Mouse (Mus musculus): ENCODE data around the gene Tex264.
"Not testable (repeated sequence)": the region's sequence is repeated elsewhere in the genome, so short reads cannot be mapped to it uniquely, and the experiment has no call there.

Tex264 gene

DNA sequence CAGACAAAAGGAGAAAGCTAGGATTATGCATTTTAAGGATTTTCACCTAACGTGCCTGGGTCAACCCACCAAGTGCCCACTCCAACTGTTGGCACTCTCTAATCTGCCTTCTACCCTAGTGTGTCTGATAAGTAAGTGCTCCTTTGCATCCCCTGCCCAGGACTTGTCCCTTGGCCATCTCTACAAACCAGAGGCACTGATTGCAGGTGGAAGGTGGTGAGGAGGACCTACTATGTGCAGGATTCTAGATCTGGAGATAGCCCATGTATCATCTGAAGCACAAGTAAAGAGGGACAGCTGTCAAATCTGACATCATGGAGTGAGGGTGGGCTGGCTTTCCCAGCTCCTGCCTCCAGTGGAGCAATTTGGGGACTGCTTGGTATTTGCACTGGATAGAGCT, 25.8 kb downstream of the Tex264 start:
- DNase-seq, result no peak

DNA sequence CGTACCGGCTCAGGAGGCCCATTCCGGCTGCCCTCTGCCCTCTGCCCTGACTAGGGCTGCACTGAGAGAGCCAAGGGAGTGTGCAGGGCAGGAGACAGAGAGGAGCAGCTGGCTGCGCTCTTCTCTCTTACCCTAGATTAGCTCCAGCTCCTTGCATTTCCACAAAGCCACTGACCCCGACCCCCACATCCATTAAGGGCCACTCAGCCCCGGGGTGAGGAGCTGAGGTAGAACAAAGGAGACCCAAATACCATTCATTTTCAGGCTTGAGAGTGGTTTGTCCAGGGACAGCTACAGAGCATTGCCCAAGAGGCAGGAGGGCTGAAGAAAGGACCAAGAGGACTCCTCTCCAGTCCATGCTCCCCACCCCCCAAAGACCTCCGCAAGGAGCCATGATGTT, 26.3 kb downstream of the Tex264 start:
- no peak for DNase-seq

DNA sequence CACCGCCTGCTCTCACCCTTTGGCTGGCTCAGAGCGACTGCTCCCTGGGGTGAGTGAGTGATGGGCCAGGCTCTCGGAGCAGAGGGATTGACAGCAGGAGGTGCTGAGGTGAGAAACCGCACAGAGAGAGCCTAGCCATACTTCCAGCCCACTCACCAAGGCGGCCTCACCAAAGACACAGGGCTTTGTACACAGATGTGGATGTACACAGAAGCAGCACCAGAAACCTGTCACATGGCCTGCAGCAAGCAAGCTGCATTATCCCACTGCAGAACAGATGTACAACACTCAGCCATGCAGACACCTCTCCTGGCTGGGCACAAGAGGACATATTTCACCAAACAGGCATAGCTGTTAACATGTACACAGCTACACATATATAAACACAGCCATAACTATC, 28.1 kb downstream of the Tex264 start:
- no peak for DNase-seq

DNA sequence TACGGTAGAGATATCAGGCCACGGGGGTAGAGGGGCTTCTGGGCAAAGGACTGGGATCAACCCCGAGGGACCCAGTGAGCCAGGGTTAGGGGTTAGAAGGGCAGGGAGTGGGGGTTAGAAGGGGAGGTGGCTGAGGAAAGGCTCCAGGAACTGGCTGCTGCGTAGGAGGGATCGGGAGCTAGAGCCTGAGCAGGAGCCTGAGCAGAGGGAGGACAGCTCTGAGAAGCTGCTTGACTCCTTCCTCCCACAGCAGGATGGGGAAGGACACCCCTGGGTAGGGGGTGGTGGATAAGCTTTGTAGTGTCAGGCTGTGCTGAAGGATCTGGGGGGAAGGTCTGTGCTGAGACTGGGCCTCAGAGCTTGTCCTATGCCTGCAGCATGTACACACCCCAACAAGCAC, 28.9 kb downstream of the Tex264 start:
- no peak for DNase-seq

DNA sequence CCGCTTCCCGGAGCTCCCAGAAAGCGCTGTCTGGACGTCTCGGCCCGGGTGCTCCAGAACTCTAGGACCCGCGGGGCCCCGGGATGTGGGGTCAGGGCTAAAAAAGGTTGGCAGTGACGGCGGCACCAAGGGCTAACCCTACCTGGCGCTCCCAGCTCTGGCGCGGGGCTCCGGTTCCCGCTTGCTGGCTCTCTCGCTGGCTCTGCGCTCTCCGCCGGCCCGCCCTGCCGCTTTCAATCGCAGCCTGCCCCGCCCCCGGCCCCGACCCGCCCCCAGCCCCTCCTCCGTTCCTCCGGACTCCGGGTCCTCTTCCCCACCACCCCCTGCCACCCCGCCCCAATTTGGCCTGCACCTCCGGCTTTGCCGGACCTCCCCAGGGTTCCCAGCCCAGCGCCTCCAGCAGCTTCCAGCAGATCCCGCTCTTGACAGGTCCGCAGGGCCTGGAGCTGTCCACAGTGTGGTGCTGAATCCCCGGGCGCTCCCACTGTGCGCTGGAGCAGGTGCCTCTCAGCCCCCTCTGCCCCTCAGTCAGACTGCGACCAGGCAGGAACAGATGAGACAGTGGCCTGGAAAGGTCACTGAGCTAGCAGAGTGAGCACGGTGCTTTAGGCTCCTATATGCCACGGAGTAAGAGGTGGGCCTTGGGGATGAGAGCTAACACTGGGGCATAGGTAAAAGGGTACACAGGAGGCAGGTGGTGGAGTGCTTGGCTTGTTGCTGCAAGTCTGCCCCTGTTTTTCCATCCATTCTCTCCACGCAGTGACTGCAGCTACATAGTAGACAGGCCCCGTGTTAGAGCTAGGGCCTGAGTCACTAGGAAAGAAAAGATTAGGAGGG, 29.6 kb downstream of the Tex264 start, which contains the start of gene Grm2:
Gene Grm2 (minus strand): TSS at position 199 of the 837 bp plus-strand sequence.
- peak; percentile 26 for DNase-seq

DNA sequence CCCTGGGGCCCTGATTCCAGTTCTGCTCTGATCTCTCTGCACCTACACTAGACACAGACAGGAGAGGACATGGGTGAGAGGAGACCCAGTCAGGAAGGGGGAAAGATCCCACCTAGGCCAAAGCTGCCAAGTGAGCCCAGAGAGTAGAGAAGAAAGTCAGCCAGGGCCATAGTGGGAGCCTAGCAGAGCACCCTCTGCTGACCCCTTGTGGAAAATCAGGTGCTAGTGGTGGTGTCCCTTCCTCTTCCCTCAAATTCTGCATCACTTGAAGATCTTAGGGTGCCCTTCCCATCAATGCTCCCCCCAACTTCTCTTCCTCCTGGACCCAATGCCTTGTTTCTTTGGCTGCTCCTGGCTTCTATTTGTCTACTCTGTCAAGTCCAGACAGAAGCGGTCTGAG, 33.0 kb downstream of the Tex264 start:
- DNase-seq, result no peak

DNA sequence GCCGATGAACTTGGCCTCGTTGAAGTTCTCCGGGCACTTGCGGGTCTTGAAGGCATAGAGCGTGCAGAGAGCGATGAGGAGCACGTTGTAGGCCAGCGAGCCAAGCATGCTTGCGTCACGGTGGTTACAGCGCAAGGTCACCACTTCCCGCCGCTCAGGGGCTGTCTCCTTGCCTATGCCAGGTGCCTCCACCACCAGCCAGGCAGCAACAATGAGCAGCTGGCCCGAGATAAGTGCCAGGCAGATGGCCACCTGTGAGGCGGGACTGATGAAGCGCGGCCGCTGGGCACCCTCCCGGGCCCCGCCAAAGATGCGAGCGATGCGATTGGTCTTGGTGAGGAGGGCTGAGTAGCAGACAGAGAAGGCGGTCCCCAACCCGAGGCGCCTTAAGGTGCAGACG, 38.5 kb downstream of the Tex264 start:
- no peak for DNase-seq

DNA sequence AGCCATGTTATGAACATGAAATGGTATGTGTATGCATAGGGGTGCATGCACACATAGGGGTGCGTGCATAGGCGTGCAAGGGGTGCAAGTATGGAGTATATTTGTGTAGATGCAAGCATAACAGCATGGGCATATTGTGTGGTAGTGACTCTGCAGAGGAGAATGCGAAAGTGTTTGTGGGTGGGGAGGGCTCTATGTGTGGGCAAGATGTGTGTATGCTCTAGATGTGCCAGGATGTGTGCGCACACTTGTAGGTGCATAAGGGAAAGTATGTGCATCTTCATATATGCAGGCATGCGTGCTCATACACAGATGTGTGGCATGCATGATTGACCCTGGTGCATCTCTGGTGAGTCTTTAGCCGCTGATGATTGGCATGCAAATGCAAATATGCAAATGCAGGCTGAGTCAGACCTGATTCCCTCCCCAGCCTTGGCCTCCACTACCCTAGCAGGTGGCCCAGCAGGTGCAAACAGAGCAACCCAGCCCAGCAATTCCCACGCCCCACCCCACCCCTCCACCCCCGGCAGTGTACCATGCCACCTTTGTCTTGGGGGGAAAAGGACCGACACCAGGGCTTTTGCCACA, 39.9 kb downstream of the Tex264 start:
- DNase-seq, result no peak

DNA sequence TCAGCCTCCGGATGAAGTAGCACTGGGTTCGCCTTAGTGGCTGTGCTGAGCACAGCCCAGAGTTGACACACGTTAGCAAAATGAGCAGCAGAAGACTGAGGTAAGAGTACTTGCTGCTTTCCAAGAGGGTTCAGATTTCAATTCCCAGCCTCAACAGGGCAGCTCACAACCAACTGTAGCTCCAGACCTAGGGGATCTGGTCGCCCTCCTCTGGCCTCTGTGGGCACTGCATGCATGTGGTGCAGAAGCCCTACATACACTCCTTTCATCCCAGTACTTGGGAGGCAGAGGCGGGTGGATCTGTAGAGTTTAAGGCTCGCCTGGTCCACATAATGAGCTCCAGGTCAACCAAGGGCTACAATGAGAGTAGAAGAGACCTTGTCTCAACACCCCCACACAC, 41.9 kb downstream of the Tex264 start:
- no peak for DNase-seq

DNA sequence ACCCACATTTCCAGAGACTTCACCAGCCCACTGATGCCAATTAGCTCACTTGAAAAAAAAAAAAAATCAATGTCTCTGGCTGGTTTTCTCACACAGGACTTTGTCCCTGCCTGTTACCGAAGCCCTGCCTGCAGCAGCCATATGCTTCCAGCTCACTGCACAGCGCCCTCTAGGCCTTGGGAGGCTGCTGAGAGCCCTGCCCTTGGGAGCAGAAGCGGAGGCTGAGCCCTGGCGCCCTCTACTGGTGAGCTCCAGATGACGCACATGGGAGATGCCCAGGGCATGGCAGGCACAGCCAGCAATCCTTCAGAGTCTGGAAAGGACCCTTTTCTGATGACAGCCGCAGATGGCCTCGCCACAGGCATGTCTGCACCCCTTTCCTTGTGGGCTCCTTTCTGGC, 42.6 kb downstream of the Tex264 start:
- peak; percentile 60 for DNase-seq

DNA sequence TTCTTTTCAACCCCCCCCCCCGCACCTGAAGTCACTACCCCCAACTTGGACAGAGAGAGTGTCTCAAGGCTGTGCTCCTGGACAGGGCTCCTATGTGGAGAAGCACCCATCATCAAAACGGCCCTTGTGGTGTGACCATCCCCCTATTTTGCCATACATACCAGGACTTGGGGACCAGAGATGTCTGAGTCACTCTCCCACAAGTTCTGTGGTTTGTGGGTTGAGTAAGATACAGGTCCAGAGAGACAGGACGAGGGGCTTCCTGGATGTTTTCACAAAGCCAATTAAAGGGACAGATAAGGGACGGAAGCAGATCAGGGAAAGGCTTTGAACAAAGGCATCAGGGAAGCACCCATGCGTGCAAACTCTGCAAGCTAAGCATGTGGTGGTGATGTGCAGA, 44.4 kb downstream of the Tex264 start:
- DNase-seq, result no peak

DNA sequence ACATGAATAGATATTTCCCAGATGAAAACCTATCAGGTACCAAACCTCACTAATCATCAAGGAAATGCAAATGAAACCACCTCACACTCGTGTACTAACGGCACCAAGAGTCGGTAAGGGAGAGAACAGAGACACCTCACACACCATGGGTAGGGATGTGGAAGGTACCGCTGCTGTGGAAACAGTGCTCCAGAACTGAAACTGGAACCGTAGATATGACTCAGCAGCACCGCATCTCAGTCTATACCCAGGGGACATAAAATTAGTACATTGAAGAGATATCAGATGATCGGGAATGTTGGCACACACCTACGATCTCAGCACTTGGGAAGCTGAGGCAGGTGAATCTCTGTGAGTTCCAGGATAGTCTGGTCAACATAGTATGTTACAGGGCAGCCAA, 47.6 kb downstream of the Tex264 start:
- no peak for DNase-seq

DNA sequence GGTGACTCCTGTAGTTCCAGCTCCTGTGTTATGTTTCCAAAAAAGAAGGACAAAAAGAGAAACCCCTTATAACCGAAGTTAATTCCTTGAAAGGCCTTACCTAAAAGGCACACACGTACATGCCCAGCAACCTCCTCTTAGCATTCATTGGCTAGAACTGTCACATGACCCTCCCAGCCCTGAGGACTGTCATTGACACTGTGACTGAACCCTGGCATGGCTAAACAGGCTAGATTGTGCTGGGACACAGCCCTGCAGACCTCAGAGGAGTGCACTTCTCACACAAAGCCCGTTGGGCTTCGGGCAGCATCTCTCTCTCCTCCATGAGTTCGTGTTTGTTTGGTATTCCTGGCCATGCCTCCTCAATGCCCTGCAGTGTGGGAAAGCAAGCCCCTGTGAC, 53.5 kb downstream of the Tex264 start:
- DNase-seq, result no peak

DNA sequence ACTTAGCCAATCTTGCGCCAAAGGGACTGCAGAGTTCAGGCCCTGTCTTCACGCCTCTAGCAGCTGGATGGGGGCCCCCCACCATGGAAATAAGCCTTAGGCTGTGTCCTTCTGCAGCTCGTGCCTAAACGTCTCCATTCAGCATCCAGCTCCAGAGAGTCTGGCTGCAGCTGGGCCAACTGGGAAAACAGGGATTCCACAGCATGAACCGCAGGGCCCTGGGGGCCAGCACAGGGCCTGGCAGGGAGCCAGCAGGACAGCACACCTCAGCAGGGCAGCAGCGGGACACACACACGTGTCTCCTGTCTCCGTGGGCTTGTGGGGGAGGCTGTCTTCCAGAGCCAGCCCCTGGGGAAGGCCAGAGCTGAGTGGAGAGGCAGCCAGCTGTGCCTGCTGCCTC, 57.9 kb downstream of the Tex264 start:
- DNase-seq, result not testable (repeated sequence)

DNA sequence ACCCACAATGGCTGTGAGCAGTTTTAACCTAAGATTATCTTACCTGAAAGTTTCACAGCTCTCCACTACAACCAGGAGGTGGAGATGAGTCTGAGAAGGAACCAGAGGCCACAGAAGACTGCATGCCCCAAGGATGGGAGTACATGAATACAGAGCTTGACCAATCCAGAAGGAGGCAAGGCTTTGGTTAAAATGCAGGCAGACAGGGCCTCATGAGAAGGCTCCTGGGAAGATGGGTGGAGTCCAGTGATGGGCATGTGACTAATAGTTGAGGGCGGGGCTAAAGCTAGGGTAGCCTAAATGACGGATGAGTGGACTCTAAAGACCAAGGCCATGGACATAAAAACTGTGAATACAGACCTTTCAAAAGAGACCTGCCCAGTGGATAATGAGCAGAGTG, 59.4 kb downstream of the Tex264 start, which contains the start of gene Iqcf6:
Gene Iqcf6 (plus strand): TSS at position 301 of the 400 bp plus-strand sequence.
- DNase-seq, result no peak

DNA sequence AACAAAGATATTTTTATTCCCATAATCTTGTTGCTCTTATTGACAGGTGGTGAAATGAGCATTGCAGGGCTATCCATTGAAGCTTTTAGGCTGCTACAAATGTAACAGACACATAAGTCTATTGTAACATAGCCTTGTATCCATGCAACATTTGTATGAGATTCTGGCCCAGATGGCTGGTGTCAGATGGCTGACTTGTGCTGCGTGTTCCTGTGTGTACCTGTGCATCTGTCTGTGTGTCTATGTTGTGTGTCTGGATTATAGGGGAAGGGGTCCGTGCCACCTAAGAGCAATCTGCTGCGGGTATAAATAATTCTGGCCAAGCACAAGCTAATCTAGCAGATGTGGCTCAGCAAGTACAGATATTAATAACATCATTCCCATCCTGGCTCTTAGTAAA, 68.2 kb downstream of the Tex264 start:
- no peak for DNase-seq

DNA sequence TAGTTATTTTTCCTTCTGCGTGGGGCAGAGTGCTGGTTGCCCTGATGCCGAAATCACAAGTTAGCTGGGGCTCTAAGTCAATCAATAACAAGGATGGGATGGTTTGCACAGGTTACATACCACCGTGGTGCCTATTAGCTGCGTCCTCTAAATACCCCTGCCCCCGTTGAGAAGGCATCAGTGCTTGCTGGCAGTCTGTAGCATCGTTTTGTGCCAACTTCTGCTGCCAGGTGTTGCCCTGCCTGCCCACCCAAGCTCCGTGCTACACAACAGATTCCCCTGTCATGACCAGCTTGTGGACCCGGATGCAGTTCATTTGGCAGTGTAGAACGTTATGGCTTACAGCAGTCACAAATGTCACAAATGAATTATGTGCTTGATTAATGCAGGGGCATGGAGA, 69.4 kb downstream of the Tex264 start:
- DNase-seq, result no peak

DNA sequence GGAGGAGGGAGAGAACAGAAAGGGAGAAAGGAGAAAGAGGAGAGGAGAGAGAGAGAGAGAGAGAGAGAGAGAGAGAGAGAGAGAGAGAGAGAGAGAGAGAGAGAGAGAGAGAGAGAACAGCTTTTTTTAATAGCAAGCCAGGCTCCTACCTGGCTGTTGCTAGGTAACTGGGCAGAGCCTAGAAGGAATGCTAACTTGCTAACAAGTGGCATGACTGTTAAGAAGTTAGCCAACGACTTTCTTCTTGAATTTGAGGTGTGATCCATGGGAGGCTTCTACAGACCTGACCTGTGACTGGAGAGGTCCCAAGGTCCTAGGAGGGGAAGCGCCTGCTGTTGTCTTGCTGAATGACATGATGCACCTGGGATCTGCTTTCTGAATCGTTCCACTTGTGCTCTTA, 71.1 kb downstream of the Tex264 start:
- no peak for DNase-seq

DNA sequence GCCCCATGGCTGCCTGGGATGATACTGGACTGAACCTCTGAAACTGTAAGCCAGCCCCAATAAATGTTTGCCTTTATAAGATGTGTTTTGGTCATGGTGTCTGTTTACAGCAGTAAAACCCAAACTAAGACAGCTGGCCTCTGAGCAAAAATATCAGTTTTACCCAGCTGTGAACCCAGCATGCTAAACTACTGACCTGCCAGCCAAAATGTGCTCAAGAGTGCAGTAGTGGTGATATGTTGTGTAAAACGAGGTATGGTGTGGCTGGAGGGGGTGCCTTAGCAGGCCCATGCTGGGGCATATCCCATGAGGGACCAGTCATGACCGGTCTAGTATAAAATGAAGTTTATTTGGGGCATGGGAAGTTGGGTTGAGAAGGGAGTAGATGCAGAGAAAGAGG, 71.8 kb downstream of the Tex264 start:
- DNase-seq, result no peak

DNA sequence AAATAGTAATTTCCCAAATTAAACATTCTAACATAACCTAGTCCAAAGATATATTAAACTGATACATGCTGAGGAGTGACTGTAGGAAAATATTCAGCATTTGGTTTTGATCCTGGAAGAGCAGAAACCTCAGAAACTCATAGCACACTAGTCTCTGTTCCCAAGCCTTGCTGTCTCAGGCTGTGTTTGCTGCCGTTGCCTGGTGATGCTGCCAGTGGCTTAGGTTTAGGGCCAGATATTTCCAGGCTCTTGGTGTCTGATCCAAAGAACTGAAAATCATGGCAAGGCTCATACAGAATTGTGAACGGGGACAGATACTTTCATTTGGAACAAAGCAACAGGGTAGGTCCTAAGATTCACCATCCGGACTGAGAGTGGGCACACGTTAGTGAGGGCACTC, 75.0 kb downstream of the Tex264 start:
- no peak for DNase-seq
